Mouse (Mus musculus) intestine, embryonic 14.5 days (tissue): Measurements from ENCODE around the gene Tm6sf1. TPM values are rescaled to one million over a fixed set of nuclear protein-coding genes. Genes with fewer than 3 reads are reported as not detected.

Experiments
- ATAC-seq: fragments of 200-750 bp; cut with Nextera tagmentation; replicated peaks from 2 replicates; pipeline ENCODE4 v1.8.0; 2017; ENCODE audit warnings: low read depth, moderate number of reproducible peaks, moderate TSS enrichment, moderate library complexity; ENCODE audit not compliant: low FRiP score, low TSS enrichment
- DNase-seq: peaks from one replicate; pipeline ENCODE4 v3.0.0-alpha.2; 2018; ENCODE audit warnings: low spot score
- H3K27ac ChIP-seq: fragments of 300-500 bp; sonication (generic); 2 replicates; pipeline ENCODE4 v1.5.1; 2014; ENCODE audit warnings: low read depth, mild to moderate bottlenecking, control low read depth
- H3K27me3 ChIP-seq: fragments of 300-500 bp; sonication (generic); replicated peaks from 2 replicates; pipeline ENCODE4 v1.6.1; 2014; ENCODE audit warnings: low read length, control low read depth; ENCODE audit not compliant: control insufficient read depth, insufficient read depth
- H3K36me3 ChIP-seq: fragments of 300-500 bp; sonication (generic); 2 replicates; pipeline ENCODE4 v1.6.1; 2014; ENCODE audit warnings: low read length, control low read depth; ENCODE audit not compliant: control insufficient read depth, insufficient read depth
- H3K4me1 ChIP-seq: fragments of 300-500 bp; sonication (generic); replicated peaks from 2 replicates; pipeline ENCODE4 v1.6.1; 2014; ENCODE audit warnings: low read length, control low read depth, mixed read lengths; ENCODE audit not compliant: control insufficient read depth, insufficient read depth
- H3K4me2 ChIP-seq: fragments of 300-500 bp; sonication (generic); 2 replicates; pipeline ENCODE4 v1.6.1; 2014; ENCODE audit warnings: low read length
- H3K4me3 ChIP-seq: fragments of 300-500 bp; sonication (generic); 2 replicates; pipeline ENCODE4 v1.5.1; 2014; ENCODE audit warnings: low read depth, low read length, control low read depth, mixed read lengths
- H3K9ac ChIP-seq: fragments of 300-500 bp; sonication (generic); 2 replicates; pipeline ENCODE4 v1.6.1; 2014; ENCODE audit warnings: mild to moderate bottlenecking, low read length
- H3K9me3 ChIP-seq: fragments of 300-500 bp; sonication (generic); 2 replicates; pipeline ENCODE4 v1.6.1; 2016; ENCODE audit warnings: low read length, control low read depth; ENCODE audit not compliant: control insufficient read depth
- WGBS: fragments of 180-500 bp; shearing (Covaris S2); extraction: QIAGEN DNeasy Blood & Tissue Kit; methylation state at CpG from one replicate; pipeline ENCODE4 v1.1.7; 2014; 5-methylcytosine and 5-hydroxymethylcytosine counted together
- polyA plus RNA-seq: library from polyadenylated mRNA; unstranded; fragments of >200 nt; fragmentation: Nextera tagmentation; extraction: Ambion mirVana; gene quantifications from 2 replicates; pipeline ENCODE4 v1.2.1, GENCODE M21; 2014

Gene Tm6sf1
- polyA plus RNA-seq, 1 experiment from 2014 or later = 19.8 TPM

DNA sequence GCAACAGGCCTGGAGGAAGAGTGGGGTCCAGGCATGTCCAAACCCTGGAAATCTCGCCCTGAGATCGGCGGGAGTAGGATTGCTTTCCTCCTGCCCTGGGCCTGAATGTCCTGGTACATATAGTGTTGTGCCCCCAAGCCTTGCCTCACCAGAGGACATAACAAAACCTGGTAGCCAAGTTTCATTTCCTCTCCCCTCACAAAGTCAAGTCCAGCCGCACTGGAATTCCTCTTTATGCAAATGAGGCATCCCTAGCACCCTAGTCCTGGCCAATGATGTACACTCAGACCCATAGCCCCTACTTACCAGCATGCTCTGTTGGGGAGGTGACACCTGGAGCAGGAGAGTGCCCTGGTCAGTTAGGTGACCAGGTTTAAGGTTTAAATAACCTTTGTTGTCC, 2.6 kb upstream of the Tm6sf1 start:
- H3K36me3 ChIP-seq = no peaks in the 10 kb centered on the region
- no peak overlapping the region for H3K4me2 ChIP-seq
- H3K27ac ChIP-seq = no peak overlapping the region
- 75% methylated on average over 4 of the region's 4 CpGs for WGBS
- no peak overlapping the region for H3K9ac ChIP-seq
- no peak for ATAC-seq
- H3K4me1 ChIP-seq = peaks cover 9% of the 10 kb centered on the region; the same call in 1 of the 2 replicates
- peaks cover 26% of the 10 kb centered on the region for H3K27me3 ChIP-seq
- H3K9me3 ChIP-seq = no peaks in the 10 kb centered on the region
- no peak for DNase-seq
- no peak overlapping the region for H3K4me3 ChIP-seq

DNA sequence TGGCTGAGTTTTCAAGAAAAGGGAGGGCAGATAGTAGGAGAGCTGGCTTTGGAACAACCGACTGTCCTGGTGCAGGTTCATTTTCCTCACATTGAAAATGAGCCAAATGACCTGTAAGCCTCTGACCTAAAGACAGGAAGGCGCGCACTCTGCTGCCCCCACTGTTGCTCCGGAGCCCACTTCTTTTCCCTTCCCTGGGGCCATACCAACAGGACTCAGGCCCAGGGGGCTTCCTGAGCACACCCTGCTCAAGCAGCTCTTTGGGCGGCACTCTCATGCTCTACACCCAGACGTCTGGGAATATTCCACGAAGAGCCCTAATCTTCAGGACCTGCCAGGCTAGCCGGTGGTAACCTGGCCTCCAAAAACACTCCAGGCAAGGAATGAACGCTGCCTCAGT, 565 bp upstream of the Tm6sf1 start:
- H3K4me2 ChIP-seq = peak overlapping the region; percentile 97; the same call in 1 of the 2 replicates
- H3K9ac ChIP-seq = no peak overlapping the region
- H3K9me3 ChIP-seq = no peaks in the 10 kb centered on the region
- H3K36me3 ChIP-seq = no peaks in the 10 kb centered on the region
- no peak overlapping the region for H3K27ac ChIP-seq
- H3K27me3 ChIP-seq = peaks cover 26% of the 10 kb centered on the region
- WGBS = 16% methylated on average over 9 of the region's 9 CpGs
- peaks cover 9% of the 10 kb centered on the region; the same call in 1 of the 2 replicates for H3K4me1 ChIP-seq
- DNase-seq (no peak), ATAC-seq (no peak)
- H3K4me3 ChIP-seq = 0 out of 2 replicates have a peak overlapping the region, but pooled peaks have one; percentile 67

DNA sequence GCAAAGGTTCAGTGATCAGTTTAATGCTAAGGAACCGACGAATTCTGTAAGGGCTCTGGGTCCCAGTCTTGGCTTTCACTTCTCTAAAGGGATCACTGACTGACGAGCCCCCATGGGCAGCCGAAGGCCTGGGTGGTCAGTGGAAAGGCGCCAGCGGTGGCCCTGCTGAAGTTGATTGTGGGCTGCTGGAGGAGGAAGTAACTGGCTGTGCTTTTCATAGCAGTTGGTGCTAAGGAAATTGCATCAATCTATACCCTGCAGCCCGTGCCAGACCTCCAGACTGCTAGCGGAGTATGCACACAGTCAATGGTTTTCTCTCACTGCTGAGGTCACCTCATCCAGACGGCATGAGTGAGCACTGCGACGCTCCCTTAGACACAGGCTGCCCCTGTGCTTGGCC, 1.3 kb downstream of the Tm6sf1 start:
- DNase-seq (no peak), ATAC-seq (peak; percentile 34; the same call in 1 of the 2 replicates)
- H3K27me3 ChIP-seq = peaks cover 26% of the 10 kb centered on the region
- H3K27ac ChIP-seq = no peak overlapping the region; the same call in 1 of the 2 replicates
- peak overlapping the region; percentile 67 for H3K4me3 ChIP-seq
- no peaks in the 10 kb centered on the region for H3K36me3 ChIP-seq
- 55% methylated on average over 11 of the region's 11 CpGs for WGBS
- H3K4me2 ChIP-seq = peak overlapping the region; percentile 97
- no peaks in the 10 kb centered on the region for H3K9me3 ChIP-seq
- H3K9ac ChIP-seq = no peak overlapping the region
- peaks cover 9% of the 10 kb centered on the region; the same call in 1 of the 2 replicates for H3K4me1 ChIP-seq

DNA sequence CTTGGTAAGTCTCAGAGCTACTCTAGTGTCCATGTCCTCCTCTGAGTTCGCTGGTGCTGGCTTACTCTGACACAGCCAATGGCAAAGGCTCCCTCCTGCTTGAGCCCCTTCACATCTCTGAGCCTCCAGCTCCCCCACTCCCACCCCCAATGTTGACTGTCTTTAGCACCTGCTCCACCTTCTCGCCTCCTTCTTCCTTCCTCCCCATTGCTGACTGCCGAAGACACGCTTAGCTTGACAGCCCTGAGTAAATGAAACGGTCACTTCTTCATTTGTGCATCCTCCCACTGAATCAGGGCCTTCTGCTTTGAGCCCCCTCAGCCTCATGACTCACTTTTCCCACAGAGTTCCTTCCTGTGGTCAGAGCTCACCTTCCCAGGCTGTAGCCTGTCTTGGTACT, 2.2 kb downstream of the Tm6sf1 start:
- 77% methylated on average over 5 of the region's 5 CpGs for WGBS
- no peak for DNase-seq
- H3K4me1 ChIP-seq = peaks cover 9% of the 10 kb centered on the region; the same call in 1 of the 2 replicates
- no peaks in the 10 kb centered on the region for H3K9me3 ChIP-seq
- no peak overlapping the region for H3K27ac ChIP-seq
- H3K27me3 ChIP-seq = peaks cover 26% of the 10 kb centered on the region
- ATAC-seq = no peak
- H3K4me3 ChIP-seq = no peak overlapping the region
- H3K9ac ChIP-seq = no peak overlapping the region
- no peak overlapping the region for H3K4me2 ChIP-seq
- H3K36me3 ChIP-seq = no peaks in the 10 kb centered on the region

DNA sequence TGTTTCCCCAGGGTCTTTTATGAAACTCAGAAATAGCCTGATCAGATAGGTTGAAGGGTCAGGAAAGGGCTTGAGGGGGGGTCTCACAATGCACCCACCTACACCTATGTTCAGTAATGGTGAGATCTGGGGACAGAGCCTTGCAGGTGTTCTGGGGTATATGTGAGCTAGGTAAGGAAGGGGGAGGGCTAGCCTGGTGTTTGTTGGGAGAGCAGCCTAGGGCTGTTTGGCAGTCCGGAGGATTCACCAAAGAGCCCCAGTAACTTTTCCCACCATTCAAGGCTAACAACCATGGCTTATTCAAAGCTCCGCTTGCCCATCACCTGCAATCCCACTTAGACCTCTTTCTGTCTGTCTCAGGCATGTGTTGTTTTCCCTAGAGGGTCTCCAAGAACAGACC, 2.7 kb downstream of the Tm6sf1 start:
- H3K4me3 ChIP-seq = no peak overlapping the region
- H3K4me2 ChIP-seq = no peak overlapping the region
- H3K27me3 ChIP-seq = peaks cover 26% of the 10 kb centered on the region
- H3K27ac ChIP-seq = no peak overlapping the region
- no peak for DNase-seq
- 91% methylated on average over 2 of the region's 2 CpGs for WGBS
- peaks cover 9% of the 10 kb centered on the region; the same call in 1 of the 2 replicates for H3K4me1 ChIP-seq
- no peaks in the 10 kb centered on the region for H3K9me3 ChIP-seq
- H3K36me3 ChIP-seq = no peaks in the 10 kb centered on the region
- ATAC-seq = no peak
- no peak overlapping the region for H3K9ac ChIP-seq

DNA sequence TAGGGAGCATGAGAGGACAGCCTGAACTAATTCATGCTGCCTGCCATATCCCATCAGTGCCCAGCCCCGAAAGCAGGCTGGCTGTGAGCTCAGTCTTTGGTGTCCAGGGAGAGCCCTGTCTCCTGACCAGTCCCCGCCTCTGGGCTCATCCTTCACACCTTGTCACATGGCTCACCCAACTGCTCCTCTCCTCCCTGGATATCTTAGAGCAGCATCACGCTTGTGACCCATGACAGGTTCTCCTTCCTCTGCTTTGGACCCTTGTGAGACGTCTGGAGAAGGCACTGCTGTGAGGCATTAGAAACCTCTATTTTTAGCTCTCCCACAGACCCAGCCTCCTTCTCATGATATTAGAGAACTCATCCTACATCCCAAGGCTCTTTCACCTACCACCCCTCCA, 3.1 kb downstream of the Tm6sf1 start:
- no peak for DNase-seq

DNA sequence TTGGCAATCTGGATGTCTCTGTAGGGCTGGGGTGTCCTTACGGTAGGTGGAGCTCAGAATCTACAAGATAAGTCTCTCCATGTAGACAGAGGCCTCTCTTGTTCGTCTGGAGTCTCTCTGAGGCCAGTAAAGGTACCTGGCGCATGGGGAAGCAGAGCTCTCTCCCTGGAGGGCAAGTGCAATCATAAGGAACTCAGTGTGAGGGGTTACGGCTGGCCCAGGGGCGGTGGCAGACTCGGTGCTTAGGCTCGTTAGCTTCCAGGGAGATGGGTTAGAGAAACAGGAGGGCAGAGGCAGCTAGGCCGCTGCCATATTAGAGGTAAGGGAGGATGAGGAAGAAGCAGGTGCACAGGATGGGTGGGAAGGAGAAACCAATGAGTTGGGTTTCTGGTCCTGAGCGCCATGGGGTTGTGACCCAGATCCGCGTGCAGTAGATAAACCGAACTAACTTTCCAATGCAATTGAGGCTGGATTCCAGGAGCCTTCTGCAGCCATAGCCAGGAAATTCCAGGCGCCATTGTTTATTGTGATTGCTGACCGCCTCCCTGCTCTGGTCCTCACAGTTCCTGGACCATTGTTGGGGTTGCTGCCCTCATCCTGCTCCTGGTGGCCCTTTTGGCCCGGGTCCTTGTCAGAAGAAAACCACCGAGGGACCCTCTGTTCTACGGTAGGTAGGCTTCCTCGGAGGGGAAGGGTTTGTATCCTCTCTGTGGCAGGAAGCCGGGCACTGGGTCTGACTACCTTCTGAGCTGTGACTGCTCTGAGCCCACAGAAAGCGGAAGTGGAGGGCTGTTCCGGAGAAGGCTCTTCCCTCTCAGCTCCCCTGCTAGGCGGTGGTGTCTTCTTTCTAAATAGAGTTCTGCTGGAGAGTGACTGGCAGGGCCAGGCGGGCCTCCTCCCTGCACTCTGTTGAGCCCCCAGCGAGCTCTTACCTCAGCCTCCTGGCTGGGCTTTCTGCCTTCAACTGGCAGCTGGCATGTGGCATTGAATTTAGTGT, 4.1 kb downstream of the Tm6sf1 start:
- H3K4me1 ChIP-seq = peaks cover 9% of the 10 kb centered on the region; the same call in 1 of the 2 replicates
- WGBS = 65% methylated on average over 24 of the region's 24 CpGs
- H3K4me2 ChIP-seq = no peak overlapping the region
- peaks cover 23% of the 10 kb centered on the region for H3K27me3 ChIP-seq
- H3K9ac ChIP-seq = no peak overlapping the region
- ATAC-seq (no peak), DNase-seq (no peak)
- H3K9me3 ChIP-seq = no peaks in the 10 kb centered on the region
- no peak overlapping the region for H3K27ac ChIP-seq
- H3K4me3 ChIP-seq = no peak overlapping the region
- H3K36me3 ChIP-seq = no peaks in the 10 kb centered on the region

More for the DNA sequence above, 3.1 kb downstream of the Tm6sf1 start:
- no peak overlapping the region for H3K9ac ChIP-seq
- ATAC-seq = no peak
- 52% methylated on average over 4 of the region's 4 CpGs for WGBS
- H3K4me1 ChIP-seq = peaks cover 9% of the 10 kb centered on the region; the same call in 1 of the 2 replicates
- H3K36me3 ChIP-seq = no peaks in the 10 kb centered on the region
- no peaks in the 10 kb centered on the region for H3K9me3 ChIP-seq
- H3K4me3 ChIP-seq = no peak overlapping the region
- H3K4me2 ChIP-seq = no peak overlapping the region
- H3K27ac ChIP-seq = no peak overlapping the region
- peaks cover 26% of the 10 kb centered on the region for H3K27me3 ChIP-seq

DNA sequence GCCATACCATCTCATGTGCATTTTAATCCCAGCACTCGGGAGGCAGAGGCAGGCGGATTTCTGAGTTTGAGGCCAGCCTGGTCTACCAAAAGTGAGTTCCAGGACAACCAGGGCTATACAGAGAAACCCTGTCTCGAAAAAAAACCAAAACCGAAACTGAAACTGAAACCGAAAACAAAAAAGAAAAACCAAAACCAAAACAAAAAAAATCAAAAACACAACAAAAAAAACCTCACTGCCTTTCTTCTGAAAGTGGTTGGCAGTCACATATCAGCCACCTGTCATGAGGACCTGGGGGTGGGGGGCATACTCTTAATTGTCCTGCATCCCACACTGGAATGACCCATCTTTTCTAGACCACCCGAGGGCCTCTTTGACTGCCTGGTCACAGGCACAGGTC, 5.8 kb downstream of the Tm6sf1 start:
- WGBS = 90% methylated on average over 6 of the region's 6 CpGs
- ATAC-seq = no peak
- H3K27me3 ChIP-seq = peaks cover 10% of the 10 kb centered on the region
- DNase-seq = no peak
- H3K9ac ChIP-seq = no peak overlapping the region
- no peak overlapping the region for H3K4me2 ChIP-seq
- H3K36me3 ChIP-seq = no peaks in the 10 kb centered on the region
- no peak overlapping the region for H3K27ac ChIP-seq
- H3K4me1 ChIP-seq = peaks cover 3% of the 10 kb centered on the region; the same call in 1 of the 2 replicates
- no peak overlapping the region for H3K4me3 ChIP-seq
- H3K9me3 ChIP-seq = no peaks in the 10 kb centered on the region
